Mouse (Mus musculus) spleen, postnatal 4 days (tissue): ENCODE results near the gene Ptprg.
"Not testable (repeated sequence)": the region's sequence is repeated elsewhere in the genome, so short reads cannot be mapped to it uniquely, and the experiment has no call there.

Experiments
- DNase-seq, 2 experiments: peaks; one replicate each; pipeline ENCODE4 v3.0.0; 2022; ENCODE audit warnings: low spot score in 2 of 2

Ptprg gene

DNA sequence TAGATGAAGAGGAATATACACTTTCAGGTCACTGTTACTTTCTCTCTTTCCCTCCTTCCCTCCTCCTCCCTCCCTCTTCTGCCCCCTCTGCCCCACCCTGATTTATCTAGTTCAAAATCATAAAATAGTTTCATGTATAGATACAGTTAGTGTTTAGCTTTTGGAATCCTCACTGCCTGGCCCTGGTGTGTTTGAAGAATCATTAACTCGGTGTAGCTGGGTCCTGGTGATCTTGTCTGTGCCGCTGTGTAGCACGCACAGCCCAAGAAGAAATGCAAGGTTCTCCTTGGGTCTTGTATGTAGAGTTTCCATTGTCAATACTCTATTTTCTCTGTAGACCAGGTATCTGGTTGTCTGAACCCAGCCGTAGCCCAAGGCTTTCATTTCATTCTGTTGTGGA lies 494.3 kb downstream of the Ptprg start:
- no peak for DNase-seq

GRCm38 (mm10) chr14:12056912-12057524 lies 503.7 kb downstream of the Ptprg start:
- no peak for DNase-seq

- DNase-seq: no peak
Measured at GRCm38 (mm10) chr14:12057856-12058255, 504.5 kb downstream of the Ptprg start.

- no peak for DNase-seq
Measured at GRCm38 (mm10) chr14:12059149-12059548, 505.8 kb downstream of the Ptprg start.

DNA sequence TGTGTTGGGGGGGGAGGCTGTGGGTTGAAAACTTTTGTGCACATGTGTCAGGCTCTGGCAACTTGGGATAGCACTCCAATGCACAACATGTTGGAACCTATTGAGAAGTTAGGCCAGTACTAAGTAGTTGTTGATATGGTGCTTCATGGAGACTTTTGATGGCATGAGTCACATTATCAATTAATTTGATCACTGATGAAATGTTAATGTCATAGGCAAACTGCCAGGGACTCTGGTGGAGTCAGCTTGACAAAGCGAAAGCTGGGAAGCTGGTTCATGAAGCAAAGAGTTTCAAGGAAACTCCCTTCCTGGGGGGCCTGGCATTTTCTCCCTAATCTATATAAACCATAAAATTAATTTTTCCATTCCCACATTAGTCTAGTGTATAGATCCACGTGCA lies 508.0 kb downstream of the Ptprg start:
- not testable (repeated sequence) for DNase-seq

GRCm38 (mm10) chr14:12062628-12063360 lies 509.5 kb downstream of the Ptprg start:
- DNase-seq: no peak

DNA sequence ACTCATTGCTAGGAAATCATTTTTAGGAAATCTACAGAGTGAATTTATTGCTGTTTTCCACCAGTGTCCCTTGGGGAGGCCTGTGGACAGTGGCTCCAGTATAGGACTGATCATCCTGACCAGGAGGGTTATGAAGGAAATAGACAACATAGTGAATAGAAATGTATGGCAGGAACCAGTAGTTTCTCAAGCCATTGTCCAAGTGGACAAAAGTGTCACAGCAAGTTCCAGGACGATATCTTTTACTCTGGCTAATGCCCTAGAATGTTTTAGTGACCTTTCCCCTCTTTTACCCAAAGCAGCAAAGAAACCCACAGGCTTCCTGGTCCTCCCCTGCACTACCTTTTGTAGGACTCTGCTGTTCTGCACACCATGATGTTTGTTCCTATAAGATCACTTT lies 511.7 kb downstream of the Ptprg start:
- no peak for DNase-seq

GRCm38 (mm10) chr14:12065736-12066135 lies 512.4 kb downstream of the Ptprg start:
- DNase-seq: no peak

DNA sequence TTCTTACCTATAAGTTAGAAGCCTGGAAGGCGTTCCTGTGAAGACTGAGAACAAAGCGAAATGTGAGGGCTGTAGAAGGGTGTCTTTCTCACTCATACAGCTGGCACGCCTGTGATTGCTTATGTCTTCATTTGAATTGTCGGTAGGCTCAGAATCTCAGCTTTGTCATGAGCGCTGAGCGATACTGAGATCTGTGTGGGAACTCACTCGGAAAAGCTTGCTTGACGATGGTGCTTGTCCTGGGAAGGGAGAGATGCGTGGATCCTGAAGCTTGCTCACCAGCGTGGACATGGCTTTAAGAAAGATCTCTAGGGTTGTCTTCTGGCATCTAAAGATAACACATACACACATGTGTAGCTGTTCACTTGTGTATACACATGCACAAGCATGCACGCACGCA lies 516.4 kb downstream of the Ptprg start:
- no peak for DNase-seq

DNA sequence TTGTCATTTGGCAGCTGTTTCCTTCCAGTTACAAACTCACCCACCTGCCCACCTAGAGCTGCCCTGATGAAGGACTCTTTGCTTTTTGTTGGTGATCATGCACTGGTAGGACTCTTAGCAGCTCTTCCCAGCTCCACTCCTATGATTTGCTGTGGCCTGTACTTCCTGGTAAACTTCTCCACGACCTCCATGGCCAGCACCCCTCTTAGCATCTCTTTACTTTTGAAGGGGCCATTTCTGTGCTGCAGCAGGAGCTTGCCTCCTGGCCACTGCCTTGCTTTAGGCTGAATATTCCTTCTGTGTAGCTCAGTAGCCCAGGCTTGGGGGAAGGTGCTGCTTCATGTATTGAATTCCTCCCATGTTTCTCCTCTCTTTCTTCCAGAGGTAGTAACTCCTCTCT lies 517.0 kb downstream of the Ptprg start:
- DNase-seq: no peak

GRCm38 (mm10) chr14:12070856-12071465 lies 517.6 kb downstream of the Ptprg start:
- DNase-seq: no peak

- DNase-seq: no peak
Measured at GRCm38 (mm10) chr14:12072026-12072861, 518.9 kb downstream of the Ptprg start.

DNA sequence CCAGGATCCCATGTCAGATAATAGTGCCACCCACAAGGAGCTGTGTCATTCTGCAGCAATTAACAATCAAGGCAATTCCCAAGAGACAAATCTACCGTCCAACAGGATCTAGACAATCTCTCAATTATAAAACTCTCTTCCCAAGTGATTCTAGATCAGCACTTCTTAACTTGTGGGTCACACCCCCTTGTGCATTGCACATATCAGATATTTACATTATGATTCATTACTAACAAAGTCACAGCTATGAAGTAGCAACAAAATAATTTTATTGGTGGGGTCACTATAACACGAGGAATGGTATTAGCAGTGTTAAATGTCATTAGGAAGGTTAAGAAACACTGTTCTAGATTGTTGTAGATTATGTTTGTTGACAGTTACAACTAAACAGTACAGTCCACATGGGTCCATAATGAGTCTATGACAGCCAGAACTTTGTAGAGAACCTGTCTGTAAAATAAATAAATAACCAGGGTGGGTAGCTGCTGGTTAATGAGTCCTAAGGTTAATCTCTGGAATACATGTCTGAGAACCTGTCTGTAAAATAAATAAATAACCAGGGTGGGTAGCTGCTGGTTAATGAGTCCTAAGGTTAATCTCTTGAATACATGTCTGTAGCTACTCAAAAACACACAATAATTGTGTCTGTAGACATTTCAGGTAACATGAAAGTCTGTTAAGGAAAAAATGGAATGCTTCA lies 520.2 kb downstream of the Ptprg start:
- no peak for DNase-seq

DNA sequence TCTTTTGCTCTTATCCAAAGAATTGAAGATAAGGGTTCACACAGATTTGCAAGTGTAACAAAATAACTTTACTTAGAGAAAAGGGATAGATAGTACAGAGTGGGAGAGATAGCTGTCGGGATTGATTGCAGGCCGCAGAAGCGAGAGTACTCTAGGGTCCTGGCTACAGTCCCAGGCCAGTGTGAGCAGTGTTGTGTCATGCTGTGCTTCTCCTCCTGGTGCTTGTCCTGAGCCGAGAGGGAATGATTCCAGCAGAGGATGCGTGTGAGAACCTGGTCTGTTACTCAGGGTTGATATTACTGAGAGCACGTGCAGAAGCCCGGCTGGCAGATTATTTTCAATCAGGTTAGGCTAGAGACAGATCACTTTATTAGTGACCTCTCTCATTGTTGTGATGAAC lies 523.9 kb downstream of the Ptprg start:
- no peak for DNase-seq

DNA sequence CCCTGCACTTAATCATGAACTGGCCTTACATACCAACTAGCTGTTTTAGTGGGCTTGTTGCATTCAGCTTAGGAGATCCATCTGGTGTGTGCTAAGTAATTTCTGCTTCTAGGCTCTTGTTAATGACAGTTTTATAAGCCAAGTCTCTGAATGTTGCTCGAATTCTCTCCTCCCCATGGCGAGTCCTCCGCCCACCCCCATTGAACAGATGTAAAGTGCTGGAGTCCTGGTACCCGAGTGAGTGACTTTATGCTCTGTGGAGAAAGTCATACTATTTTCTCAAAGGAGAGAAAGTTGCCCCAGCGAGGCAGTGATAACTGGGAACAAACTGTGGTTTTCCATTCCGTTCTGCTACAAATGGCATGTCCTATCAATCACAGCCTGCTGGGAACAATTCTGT lies 525.9 kb downstream of the Ptprg start:
- DNase-seq: no peak

GRCm38 (mm10) chr14:12079833-12080401 lies 526.6 kb downstream of the Ptprg start:
- DNase-seq: no peak

- DNase-seq: no peak
Measured at GRCm38 (mm10) chr14:12082131-12082921, 529.0 kb downstream of the Ptprg start.

DNA sequence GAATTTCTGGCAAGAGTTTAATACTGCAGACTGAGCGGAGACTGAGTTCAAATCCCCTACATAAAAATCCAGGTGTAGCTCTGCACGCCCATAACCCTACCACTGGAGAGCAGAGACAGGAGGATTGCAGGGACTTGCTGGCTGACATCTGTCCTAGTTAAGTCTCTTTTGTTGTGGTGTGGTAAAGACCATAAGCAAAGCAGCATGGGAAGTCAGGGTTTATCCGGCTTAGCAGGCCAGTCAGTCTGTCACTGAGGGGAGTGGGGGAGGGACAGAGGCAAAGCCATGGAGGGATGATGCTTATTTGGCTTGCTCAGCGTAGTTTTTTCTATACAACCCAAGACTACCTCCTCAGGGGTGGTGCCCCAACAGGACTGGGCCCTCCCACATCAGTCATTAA lies 530.7 kb downstream of the Ptprg start:
- no peak for DNase-seq

DNA sequence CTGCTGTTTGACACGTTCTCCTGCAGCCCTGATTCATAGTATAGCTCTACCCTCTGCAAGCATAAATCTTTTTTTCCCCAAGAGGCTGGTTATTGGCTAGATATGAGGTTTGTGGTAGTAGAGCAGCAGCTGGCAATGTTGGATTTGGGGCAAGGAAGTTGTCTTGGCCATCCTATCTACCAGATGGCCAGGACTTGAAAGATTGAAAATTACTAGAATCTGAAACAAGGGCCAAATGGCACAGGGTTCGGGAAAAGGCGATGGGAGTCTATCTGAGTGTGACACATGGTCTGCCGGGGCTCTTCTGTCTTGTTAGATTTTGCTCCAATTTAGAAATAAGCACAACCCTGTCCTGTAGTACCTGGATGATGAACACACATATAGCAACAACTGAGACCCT lies 531.7 kb downstream of the Ptprg start:
- DNase-seq: no peak

GRCm38 (mm10) chr14:12086167-12086566 lies 532.8 kb downstream of the Ptprg start:
- DNase-seq: no peak

DNA sequence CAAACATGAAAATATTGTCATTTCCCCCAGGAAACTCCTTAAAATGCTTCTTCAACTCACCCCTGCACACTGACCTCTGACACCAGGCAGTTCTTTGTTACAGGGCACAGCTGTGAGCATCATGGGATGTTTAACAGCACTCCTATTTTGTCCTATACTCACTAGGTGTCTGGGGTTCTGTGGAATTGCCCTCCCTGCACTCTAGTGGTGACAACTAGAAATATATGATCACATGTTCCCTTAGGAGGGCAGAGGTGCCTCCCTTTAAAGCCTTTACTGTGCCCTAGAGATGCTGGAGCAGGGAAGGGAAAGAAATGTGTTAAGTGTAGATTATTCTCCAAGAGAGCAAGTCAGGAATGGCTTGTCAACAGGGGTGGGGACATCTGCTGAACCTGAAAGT lies 536.6 kb downstream of the Ptprg start:
- no peak for DNase-seq
